Comparison of ENCODE assay signal across 10 mouse cellular contexts in genomic region chr6:99610454-99611427, GRCm38 (mm10). TPM values are rescaled to one million over a fixed set of nuclear protein-coding genes. Genes with fewer than 3 reads are reported as not detected.
DNase-seq lines count a peak whose midpoint lies in the region; ATAC-seq and TF ChIP-seq lines count a peak whose summit lies in the region.
"Had no signal": no experiment of that assay in that cellular context is flagged by ENCODE, and none has a peak within 500 bp of the region (broad histone marks: within the 10 kb centered on the region; RNA-seq: fewer than 3 reads in every experiment).

No protein-coding gene starts in this region.

- peak; percentile 19 for DNase-seq in testis, postnatal 14 days (ENCODE audit: low spot score)
- DNase-seq in testis, postnatal 10 days (ENCODE audit: low spot score): no peak
- peak; percentile 22 for DNase-seq in lung, postnatal 0 days (ENCODE audit: low spot score)
- DNase-seq in thymus, postnatal 4 days: peak; percentile 51
- no peak for DNase-seq in Muller cell, postnatal 12 days (ENCODE audit: inconsistent ontology term)
- DNase-seq in cerebellum, adult 8-10 months: no peak
- DNase-seq in adrenal gland, adult 2 months: no peak
- DNase-seq: right cerebral cortex, postnatal 4 days had no signal

- no peak overlapping the region for H3K27ac ChIP-seq in heart, embryonic 13.5 days (replicated peaks)
- no peak overlapping the region for H3K27ac ChIP-seq in lung, postnatal 0 days (ENCODE audit: low read length)
- H3K27ac ChIP-seq: intestine, embryonic 15.5 days had no signal

- H3K4me2 ChIP-seq in heart, embryonic 13.5 days: peak overlapping the region; percentile 39
- no peak overlapping the region for H3K4me2 ChIP-seq in lung, postnatal 0 days (replicated peaks; ENCODE audit: low read depth, low read length)
- H3K4me2 ChIP-seq: intestine, embryonic 15.5 days had no signal

- H3K27me3 ChIP-seq in heart, embryonic 13.5 days (replicated peaks): no peaks in the 10 kb centered on the region
- no peaks in the 10 kb centered on the region for H3K27me3 ChIP-seq in lung, postnatal 0 days (replicated peaks; ENCODE audit: insufficient read depth, low read length)
- H3K27me3 ChIP-seq: intestine, embryonic 15.5 days had no signal

- no peaks in the 10 kb centered on the region for H3K36me3 ChIP-seq in heart, embryonic 13.5 days
- no peaks in the 10 kb centered on the region for H3K36me3 ChIP-seq in lung, postnatal 0 days (ENCODE audit: insufficient read depth, low read length)
- H3K36me3 ChIP-seq: intestine, embryonic 15.5 days had no signal

- peaks cover 23% of the 10 kb centered on the region for H3K4me1 ChIP-seq in heart, embryonic 13.5 days
- H3K4me1 ChIP-seq in lung, postnatal 0 days (ENCODE audit: insufficient read depth, low read depth, low read length): peaks cover 5% of the 10 kb centered on the region; the same call in 1 of the 2 replicates

- H3K9ac ChIP-seq in heart, embryonic 13.5 days: no peak overlapping the region
- H3K9ac ChIP-seq in lung, postnatal 0 days (replicated peaks; ENCODE audit: low read depth): no peak overlapping the region
- H3K9ac ChIP-seq: intestine, embryonic 15.5 days had no signal

- 42% methylated on average over 14 of the region's 14 CpGs for WGBS in heart, embryonic 13.5 days
- WGBS in lung, postnatal 0 days: 30% methylated on average over 14 of the region's 14 CpGs

- no peak for TF ChIP-seq EP300 in lung, postnatal 0 days (IDR thresholded peaks at IDR 0.05)

- no peak overlapping the region; the same call in 1 of the 2 replicates for H3K4me3 ChIP-seq in heart, embryonic 13.5 days
- no peak overlapping the region for H3K4me3 ChIP-seq in lung, postnatal 0 days (ENCODE audit: low read depth, low read length)
- H3K4me3 ChIP-seq: intestine, embryonic 15.5 days had no signal

- no peak for ATAC-seq in heart, embryonic 13.5 days (ENCODE audit: extremely low read depth, insufficient number of reproducible peaks, low FRiP score, low TSS enrichment)
- ATAC-seq in lung, postnatal 0 days: no peak
- ATAC-seq: intestine, embryonic 15.5 days had no signal

- no peak for TF ChIP-seq CTCF in lung, postnatal 0 days (IDR thresholded peaks at IDR 0.05)

- H3K9me3 ChIP-seq in heart, embryonic 13.5 days: no peaks in the 10 kb centered on the region
- H3K9me3 ChIP-seq in lung, postnatal 0 days (ENCODE audit: low read length): no peaks in the 10 kb centered on the region
- H3K9me3 ChIP-seq: intestine, embryonic 15.5 days had no signal

RNA-seq across cellular contexts. Expression of gene Eif4e3, which starts 55.8 kb away (rescaled TPM):
- polyA plus RNA-seq in heart, embryonic 13.5 days (2015; fragmentation: Nextera tagmentation; extraction: Ambion mirVana): 6.9 and 7.8 TPM in 2 replicates
- polyA plus RNA-seq in lung, postnatal 0 days (2015; fragmentation: Nextera tagmentation; extraction: Ambion mirVana): 21.2 and 24.1 TPM in 2 replicates
- 10 to 100 TPM; 30.2 to 32.6 TPM for total RNA-seq in adrenal gland, adult 2 months (2021)
- 5.4 and 6.9 TPM in 2 replicates for polyA plus RNA-seq in adrenal gland, adult 2 months (2012; rRNA removed)

RNA-seq across cellular contexts. Expression of gene Gm20696, which starts 55.9 kb away (rescaled TPM):
- polyA plus RNA-seq in heart, embryonic 13.5 days (2015; fragmentation: Nextera tagmentation; extraction: Ambion mirVana): 1.7 and 2.1 TPM in 2 replicates
- 1.7 and 2.3 TPM in 2 replicates for polyA plus RNA-seq in lung, postnatal 0 days (2015; fragmentation: Nextera tagmentation; extraction: Ambion mirVana)
- 1 to 10 TPM; 2.3 to 3.0 TPM for total RNA-seq in adrenal gland, adult 2 months (2021)
- 1.8 and 1.9 TPM in 2 replicates for polyA plus RNA-seq in adrenal gland, adult 2 months (2012; rRNA removed)

Comparison
In these comparisons a context has a peak if more than half of its experiments do, and no peak if none do; other contexts are left out.
1. DNase-seq: peak in testis, postnatal 14 days (single experiment), lung, postnatal 0 days (single experiment) and thymus, postnatal 4 days (single experiment); none in testis, postnatal 10 days (single experiment), Muller cell, postnatal 12 days (single experiment), cerebellum, adult 8-10 months (single experiment) and adrenal gland, adult 2 months (single experiment).